Mouse (Mus musculus): ENCODE results near the gene Slco3a1. TPM values are rescaled to one million over a fixed set of nuclear protein-coding genes. Genes with fewer than 3 reads are reported as not detected.

The Slco3a1 gene
- total RNA-seq (2021): 10 to 100 TPM; 24.8 to 46.8 TPM
- polyA plus RNA-seq (2012; rRNA removed): 35.3 and 40.1 TPM in 2 replicates
- long read RNA-seq, full-length matches to known transcripts: 54 of 63 reads
- long read RNA-seq, partial matches to known transcripts: 3 of 63 reads
- long read RNA-seq, other reads (novel, unspliced or antisense): 6 of 63 reads

DNA sequence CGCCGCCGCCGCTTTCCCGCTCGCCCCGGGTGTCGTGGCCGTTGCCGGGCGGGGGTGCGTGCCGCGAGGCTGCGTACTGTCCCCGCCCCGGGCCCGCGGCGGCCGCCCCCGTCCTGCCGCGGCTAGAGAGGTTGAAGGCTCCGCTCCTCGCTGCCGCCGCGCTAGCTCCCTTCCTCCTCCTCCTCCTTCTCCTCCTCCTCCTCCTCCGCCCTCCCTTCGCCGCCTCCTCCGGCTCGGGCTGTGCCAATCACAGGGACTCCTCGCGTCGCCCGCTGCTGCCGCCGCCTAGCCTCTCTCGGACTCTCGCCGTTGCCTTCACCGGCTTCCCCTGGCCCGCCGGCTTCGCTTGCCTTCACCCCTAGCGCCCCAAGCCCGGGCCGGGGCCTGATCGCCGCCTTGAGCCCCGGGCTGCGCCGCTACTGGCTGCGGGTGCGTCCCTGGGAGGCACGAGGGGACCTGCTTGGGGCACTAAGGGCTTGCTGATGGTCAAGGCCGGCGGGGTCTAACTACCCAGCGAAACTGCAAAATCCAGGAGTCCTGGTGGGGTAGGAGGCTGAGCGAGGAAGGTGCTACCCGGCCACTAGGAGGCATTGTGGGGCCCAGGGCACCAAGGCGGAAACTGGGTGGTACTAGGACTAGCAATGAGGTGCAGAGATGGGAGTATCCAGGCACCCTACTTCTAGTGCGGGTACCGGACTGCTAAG, at the start of gene Slco3a1:
Gene Slco3a1, minus strand, starts transcription at position 173 of the 704 bp plus-strand sequence.
- peak; percentile 92 for DNase-seq

DNA sequence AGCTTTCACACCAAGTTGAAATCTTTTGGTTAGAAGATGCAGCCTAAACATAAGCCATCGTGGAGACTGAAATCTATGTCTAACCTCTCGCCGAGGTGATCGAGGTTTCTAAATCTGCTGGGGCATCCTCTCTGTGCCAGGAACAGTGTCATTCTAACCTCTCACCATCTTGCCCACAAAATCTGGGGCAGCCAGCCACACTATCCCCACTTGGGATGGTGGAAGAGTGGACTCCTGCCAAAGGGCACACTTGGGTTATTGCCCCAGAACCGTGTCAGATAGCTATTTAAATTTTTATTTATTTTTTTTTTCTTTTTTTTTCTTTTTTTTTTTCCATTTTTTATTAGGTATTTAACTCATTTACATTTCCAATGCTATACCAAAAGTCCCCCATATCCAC, 46.4 kb upstream of the Slco3a1 start:
- DNase-seq: no peak

DNA sequence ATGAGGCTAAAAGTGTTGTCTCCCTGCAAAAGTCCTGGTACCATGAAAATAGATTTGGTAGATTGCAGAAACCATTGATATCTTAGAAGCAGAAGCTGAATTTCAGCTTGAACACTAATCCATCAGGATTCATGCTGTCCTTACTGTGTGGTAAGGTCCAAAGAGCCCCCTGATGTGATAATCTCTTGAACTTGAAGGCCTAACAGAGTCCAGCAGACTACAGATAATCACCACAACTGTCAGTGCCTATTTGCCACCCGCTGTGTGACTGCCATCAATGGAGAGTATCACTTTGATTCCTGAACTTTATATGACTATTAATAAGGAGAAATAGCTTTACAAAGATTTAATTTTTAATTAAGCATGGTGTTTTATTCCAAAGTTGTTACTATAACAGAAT, 24.8 kb upstream of the Slco3a1 start:
- no peak for DNase-seq

DNA sequence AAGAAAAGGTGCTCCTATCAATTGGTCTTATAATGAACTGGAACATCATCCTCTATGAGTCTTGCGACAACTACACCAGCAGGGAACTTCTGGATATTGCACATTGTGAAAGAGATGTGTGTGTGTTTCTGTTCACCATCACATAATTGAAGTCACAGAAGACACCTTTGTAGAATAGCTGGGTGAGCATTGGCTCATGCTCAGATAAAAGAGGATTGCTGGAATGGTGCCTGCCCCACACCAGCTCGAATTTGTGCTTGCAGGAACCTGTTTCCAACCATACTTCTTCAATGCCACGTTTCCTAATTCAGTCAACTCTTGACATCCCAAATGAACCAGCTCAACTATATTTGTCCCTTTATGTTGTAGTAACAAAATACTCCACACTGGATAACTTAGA, 21.1 kb upstream of the Slco3a1 start:
- DNase-seq: no peak

DNA sequence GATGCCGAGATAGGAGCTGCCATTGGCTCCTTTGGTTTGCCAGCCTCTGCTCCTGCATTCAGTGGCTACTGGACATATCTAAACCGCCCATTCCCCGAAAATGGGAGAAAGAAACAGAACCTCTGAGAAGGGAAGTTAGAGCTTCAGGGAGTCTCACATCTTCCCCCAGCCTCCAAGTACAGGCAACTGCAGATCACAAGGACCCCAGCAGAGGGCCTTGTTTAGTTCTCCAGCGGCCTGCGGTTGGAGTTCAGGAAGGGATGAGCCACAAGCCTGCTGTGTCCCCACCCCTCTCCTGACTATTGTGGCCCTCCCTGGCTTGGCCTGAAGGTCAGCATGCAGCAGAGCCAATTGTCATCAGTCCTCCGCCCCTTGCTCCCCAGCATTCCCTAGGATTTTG, 836 bp upstream of the Slco3a1 start:
- DNase-seq: peak; percentile 83

DNA sequence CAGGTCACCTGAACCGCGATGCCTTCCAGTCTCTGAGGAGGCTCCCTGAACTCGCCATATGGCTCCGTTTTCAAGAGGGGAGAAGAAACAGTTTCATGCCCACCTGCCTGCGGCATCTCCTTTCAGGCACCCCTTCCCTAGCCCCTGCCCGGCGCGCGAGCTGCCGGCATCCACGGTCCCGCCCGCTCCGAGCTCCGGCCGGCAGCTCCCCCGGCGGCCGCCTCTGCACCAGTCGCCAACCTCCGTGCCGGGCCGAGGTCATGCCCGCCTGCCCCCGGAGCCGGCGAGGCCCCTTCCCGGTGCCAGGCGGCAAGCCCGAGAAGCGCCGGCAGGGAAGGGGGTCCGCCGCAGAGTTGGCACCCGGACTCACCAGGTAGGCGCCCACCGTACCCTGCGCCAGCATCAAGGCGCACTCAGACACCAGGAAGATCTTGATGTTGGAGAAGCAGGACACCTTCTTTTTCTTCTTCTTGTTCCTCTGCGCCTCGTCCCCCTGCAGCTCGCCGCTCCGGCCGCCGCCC, 479 bp downstream of the Slco3a1 start:
- DNase-seq: peak; percentile 77

DNA sequence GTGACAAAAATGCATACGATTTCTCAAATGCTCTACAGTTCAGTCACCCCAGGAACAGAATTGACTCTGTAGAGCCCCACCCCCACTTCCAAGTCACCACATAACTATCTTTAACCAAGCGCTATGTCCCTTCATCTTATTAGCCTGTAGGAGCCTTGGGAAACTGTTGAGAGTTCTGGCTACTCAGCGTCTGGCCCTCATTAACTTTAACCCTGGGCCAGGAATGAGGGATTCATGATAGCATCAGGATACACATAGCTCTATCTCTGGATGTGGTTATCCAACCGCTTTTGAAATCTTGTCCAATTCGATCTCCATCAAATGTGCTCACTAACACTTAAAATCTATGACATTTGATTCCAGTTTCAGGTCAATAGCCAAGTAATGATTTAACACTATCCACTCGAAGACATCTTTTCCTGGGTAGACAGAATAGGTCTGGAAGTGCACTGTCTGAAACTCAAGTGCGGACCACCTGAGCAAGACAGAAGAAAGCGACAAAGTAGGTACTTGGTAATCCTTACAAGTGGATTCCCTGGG, 1.4 kb downstream of the Slco3a1 start:
- no peak for DNase-seq

DNA sequence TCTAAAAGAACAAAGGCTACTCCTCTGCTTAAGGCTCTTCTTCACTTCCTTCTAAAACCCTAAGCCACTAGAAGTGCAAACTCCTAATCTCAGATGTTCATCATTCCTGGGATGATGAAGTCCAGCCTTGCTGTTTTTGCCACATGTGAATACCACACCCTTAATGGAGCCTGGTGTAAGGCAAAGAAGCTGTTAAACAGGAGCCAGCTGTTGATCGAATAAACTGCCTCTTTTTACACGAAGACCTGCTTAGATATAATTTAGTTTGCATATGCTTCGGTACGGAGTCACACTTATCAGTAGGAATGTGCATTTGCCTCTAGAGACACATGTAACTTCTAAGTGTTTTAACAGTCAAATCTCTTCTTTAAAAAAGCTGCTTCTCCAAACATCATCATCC, 2.0 kb downstream of the Slco3a1 start:
- no peak for DNase-seq

DNA sequence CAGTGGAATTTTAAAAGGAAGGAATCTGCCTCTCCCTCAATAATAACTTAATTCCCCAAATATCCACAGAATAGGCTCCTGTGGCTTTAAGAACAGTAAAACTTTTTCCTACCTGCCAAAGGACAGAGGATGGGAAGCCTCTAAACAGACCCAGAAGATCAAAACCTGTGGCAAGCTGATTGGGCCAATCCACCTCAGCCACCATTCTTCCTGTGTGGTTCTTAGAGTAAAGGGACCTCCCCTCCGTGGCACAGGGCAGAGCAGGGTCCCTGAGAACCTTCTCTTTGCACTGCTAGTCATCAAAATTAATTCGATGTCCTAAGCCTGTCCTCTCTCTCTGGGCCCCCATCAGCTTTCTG, 2.6 kb downstream of the Slco3a1 start:
- DNase-seq: no peak

DNA sequence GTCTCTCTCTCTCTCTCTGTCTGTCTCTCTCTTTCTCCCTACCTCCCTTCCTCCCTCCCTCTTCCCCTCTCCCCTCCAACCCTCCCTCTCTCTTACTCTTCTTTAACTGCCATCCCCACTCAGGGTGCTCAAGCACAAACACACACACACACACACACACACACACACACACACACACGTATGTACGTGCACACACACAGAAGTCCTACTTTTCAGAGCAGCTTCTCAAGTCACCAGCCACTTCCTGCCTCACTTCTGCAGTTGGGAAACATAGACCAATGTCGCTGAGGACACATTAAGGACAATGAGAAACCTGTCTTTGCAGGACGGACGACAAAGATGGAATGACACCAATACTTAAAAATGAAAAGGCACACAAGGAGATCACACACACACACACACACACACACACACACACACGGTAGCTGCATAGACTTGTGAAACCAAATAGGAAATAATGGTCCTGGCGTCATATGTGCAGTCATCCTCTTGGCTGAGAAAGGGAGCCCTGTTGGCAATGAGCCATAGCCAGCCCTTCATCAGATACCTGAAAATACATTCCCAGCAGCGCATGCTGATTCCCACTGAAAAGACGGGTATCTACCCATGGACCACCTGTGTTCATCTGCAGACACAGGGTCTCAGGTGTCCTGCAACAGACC, 3.1 kb downstream of the Slco3a1 start:
- DNase-seq: no peak

DNA sequence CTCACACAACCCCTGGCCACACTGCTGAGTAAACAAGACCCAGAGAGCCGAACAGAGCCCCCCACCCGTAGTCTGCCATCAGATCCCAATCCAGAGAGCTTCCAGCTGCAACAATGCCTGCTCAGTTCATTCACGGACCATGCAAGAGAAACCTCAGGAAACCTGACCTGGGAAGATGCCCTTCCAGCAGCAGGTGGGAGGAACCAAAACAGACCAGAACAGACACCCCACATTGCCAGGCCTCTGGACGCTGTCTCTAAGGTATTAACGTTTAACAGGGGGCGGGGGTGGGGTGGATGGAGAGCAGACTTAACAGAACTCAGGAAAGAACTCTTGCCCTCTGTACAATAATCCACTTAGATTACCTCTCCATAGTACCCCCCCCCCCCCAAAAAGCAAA, 4.9 kb downstream of the Slco3a1 start:
- no peak for DNase-seq

DNA sequence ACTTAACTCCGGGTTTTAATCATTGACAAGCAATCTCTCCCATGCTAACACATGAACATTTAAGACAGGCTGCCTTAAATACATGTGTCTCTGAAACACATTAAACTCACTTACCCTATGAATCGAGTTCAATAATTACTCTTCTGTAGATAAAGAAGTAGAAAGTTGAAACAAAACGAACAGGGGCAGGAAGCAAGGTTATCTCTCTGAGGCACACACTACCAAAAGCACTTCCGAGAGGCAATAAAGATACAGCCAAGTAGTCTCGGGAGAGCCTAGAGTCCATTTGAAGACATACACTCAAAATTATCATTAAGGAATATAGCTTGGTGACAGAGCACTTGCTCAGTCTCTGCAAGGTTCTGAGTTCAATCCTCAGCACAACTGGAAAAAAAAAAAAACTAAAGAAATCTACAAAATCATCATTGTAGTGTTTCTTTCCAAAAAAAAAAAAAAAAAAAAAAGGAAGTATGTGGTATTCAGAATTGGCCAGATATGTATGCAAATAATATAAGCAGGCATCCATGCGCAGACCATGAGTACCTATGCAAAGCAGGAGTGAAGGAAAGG, 5.5 kb downstream of the Slco3a1 start:
- DNase-seq: no peak

DNA sequence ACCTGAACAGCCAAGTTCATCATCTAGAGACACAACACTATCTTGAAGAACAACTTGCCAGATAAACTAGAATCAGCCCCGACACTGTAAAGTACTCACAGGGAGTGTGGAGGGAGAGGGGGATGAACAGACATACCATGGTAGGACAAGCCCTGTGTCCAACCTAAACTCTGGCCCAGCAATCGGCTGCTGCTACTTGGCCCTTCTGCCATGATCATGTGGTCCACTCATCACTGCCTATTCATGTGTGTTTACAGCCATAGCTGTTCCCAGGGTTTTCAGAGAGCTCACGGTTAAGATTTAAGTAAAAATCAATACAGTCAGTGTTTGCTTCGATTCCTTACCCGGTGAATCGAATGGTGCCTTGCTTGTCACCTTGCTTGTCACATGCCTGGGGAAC, 7.9 kb downstream of the Slco3a1 start:
- DNase-seq: no peak

DNA sequence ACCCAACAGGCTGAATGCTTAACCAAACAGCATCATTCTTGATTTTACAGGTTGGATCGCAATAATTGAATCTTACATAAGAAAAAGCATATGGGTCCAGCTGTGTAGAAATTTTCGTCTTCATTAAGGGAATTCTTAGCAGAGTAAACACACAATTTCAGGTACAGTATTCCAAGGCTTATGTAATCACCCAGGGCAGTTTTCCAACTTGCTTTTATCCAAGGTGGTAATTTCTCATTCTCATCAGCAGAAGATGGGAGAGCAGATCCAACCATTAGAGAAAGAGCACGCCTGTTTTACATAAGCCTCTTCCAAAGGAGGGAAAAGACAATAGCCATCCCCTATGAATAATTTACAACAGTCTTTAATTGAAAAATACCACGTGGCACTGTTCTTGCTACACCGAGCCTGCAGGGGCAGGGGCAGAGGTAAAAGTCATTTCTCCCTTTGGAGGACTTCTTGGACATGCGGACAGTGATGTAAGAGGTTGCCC, 9.0 kb downstream of the Slco3a1 start:
- DNase-seq: no peak

DNA sequence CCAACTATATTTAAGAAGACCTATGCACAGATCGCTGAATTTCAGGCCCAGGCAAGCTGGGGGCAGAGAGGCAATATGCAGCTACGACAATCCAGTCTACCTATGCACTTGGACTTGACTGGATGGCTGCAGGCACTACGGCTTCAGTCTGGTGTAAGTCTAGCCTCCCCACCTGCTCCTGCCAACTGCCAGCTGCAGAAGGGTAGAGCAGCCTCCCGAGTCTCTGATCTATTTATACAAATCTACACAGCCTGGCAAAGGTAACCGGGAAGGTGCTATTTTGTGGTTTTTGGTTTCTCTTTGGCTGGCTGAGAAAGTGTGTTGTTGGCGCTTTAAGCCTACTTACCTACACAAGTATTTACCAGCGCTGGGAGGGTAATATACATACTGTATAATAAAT, 10.3 kb downstream of the Slco3a1 start:
- DNase-seq: no peak

DNA sequence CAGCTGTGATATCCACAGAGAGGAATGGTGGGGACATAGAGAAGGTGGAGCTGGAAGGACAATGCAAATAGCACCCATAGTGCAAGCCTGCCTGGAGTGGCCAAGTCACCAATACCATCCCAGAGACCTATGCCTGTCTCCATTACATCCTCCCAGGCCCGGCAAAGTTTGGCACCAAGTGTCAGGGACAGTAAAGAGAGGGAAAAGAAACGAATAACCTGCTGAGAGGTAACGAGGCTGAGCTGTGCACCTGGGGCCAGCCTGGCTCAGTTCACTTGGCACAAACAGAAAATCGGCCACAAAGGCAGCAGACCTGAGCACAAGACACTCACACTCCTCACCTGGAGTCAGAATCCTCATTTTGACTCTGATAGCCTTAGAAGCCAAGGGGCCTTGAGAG, 12.6 kb downstream of the Slco3a1 start:
- DNase-seq: no peak

DNA sequence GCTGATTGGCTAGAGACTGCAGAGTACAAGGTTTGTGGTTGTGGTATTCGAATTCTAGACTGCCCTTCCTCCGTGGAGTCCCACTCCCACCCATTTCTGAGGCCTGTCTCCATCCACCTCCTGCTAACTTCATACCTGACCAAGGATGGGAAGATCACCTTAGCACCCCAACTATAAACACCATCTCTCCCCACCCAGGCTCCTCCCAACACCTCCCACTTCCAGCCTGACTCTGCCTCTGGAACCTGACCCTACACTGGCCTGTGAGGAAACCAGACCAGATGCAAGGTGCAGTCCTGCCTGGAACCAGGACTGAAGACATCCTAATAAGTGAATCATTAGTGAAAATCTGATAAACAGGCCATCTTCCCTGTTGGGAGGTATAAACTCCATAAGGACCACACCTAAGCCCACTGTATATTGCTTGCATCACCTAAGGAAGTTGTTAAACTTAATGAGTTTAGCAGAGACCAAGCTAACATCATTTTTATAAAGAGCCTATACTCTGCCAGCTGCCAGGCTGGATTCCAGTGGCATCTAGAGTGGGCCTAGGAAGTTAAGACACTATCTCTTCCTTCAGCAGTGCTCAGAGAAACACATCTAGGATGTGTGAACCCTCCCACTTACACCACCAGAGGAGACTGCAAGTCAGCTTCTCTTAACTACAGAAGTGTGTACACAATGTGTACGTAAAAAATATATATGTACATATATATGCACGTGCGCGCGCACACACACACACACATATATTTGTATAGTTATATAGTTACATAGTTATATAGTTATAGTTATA, 13.5 kb downstream of the Slco3a1 start:
- DNase-seq: no peak

DNA sequence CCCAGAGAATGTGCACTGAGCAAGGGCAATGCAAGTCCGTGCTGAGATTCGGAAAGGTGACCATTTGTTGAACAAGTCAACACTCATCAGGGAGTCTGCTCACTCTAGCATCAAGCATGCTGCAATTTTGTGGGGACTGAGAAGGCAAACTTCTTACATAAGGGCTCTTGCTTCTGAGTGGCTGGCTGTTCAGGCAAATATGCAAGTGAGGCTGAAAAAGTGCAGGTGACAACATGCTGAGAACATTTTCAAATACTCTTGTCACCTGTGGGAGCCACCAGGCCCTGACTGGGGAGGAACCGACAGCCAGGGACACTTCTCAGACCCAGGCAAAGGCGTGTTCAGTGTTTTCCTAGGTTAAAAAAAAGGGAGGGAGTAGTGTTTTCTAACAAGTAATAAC, 18.4 kb downstream of the Slco3a1 start:
- DNase-seq: no peak

DNA sequence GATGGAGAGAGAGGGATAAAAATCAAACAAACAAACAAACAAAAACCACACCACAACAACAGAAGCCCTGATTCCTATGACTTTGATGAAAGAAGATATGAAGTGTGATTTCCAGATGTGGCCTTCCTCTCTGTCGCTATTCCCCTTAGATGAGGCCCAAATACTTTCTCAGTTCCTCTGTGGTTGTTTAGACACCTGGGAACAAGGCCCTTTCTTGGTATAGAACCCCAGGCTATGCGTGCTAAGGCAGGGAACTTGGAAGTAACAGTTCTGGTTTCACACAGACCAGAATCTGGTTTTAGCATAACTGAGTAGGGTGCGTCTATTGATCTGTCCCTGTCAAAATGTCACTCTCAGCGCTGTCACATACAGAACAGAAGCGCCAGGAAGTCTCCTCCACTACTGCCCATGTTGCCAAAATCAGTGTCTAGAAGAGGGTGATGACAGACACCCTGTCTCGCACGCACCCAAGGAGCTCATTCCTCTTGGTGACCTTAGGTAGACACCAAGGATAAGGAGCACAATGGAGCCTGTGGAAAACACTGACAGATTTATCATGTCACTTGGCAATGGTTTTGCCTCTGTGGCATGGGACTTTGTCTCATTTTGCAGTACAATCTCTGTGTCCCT, 23.0 kb downstream of the Slco3a1 start:
- no peak for DNase-seq

DNA sequence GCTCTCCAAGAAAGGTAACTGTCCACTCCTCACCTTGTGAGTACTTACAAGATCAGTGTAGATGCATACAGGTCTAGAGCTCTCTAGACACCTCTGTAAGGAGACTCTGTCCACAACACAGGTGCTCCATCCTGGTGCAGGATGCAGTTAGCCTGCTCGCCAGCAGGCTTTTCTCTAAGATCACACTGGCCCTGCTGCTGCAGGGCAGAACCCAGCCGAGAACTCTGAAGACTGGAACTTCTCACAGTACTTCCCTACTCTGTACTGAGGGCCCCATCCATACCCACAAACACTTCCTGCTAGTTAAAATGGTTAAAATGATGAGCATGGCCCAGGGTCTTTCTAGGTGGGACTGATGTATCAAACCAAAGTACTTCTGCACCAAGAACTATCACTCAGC, 24.7 kb downstream of the Slco3a1 start:
- DNase-seq: no peak

DNA sequence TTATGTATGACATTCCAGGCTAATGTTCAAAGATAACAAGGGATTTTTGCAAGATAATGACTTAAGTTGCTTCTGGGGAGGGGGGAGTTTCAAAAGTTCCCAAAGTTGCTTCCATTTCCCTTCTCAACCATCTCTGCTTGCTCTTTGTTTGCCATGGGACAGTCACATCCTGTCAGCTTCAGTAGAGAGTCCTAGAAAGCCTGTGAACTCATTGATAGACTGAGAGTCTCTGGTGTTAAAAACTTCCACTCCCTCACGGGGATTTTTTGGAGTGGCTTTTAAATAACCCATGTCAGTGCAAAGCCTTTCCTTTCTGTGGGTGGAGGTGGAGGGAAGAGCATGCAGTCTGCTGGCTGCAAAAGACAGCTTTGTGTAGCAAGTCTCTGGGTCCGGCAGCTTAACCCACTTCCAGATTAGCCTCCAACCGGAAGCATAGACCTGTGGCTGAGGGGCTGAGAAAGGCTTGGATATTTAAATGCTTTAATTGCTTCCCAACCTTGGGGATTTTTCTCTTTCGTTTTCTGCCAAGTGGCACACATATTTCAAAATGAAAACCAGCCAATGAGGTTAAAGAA, 25.3 kb downstream of the Slco3a1 start:
- peak; percentile 30 for DNase-seq
